Mouse (Mus musculus) bone marrow macrophage, adult 2 months (primary cell): Measurements from ENCODE around the gene B230104I21Rik. TPM values are rescaled to one million over a fixed set of nuclear protein-coding genes. Genes with fewer than 3 reads are reported as not detected.

Source experiments
- H3K27ac ChIP-seq: 2 replicates; pipeline ENCODE4 v1.5.1; 2012; ENCODE audit warnings: low read depth, low read length; ENCODE audit not compliant: insufficient read depth
- H3K4me1 ChIP-seq: 2 replicates; pipeline ENCODE4 v1.6.1; 2012; ENCODE audit warnings: low read length; ENCODE audit not compliant: control insufficient read depth, insufficient read depth
- H3K4me3 ChIP-seq: 2 replicates; pipeline ENCODE4 v1.5.1; 2012; ENCODE audit warnings: mild to moderate bottlenecking, low read length, moderate library complexity; ENCODE audit not compliant: insufficient read depth
- CTCF ChIP-seq: IDR thresholded peaks from 2 replicates; pipeline ENCODE4 v1.5.1; 2012; ENCODE audit warnings: low read depth, mild to moderate bottlenecking, low read length, moderate library complexity
- POLR2A ChIP-seq: IDR thresholded peaks from 2 replicates; pipeline ENCODE4 v1.6.1; 2012; ENCODE audit warnings: mild to moderate bottlenecking, low read depth, low read length, borderline replicate concordance
- polyA plus RNA-seq: library from polyadenylated mRNA; stranded (reverse); fragments of >200 nt; gene quantifications from 2 replicates; pipeline ENCODE4 v1.2.4, GENCODE M21; 2012; ENCODE audit not compliant: missing spikeins, insufficient read depth, insufficient read length

The B230104I21Rik gene
- polyA plus RNA-seq, 1 experiment: not detected

GRCm38 (mm10) chr4:154370841-154371240 is 34.9 kb downstream of the B230104I21Rik start:
- H3K27ac ChIP-seq: no peak overlapping the region
- no peaks in the 10 kb centered on the region for H3K4me1 ChIP-seq
- TF ChIP-seq POLR2A (no peak), CTCF (no peak)
- no peak overlapping the region for H3K4me3 ChIP-seq

- TF ChIP-seq CTCF (no peak), POLR2A (no peak)
- no peaks in the 10 kb centered on the region for H3K4me1 ChIP-seq
- no peak overlapping the region for H3K27ac ChIP-seq
- no peak overlapping the region for H3K4me3 ChIP-seq
Measured at GRCm38 (mm10) chr4:154371542-154372247, 35.8 kb downstream of the B230104I21Rik start.

GRCm38 (mm10) chr4:154375939-154376625 is 40.2 kb downstream of the B230104I21Rik start:
- TF ChIP-seq CTCF: no peak
- TF ChIP-seq POLR2A: no peak
- Histone ChIP-seq H3K4me3 (no peak overlapping the region), H3K4me1 (no peaks in the 10 kb centered on the region), H3K27ac (no peak overlapping the region)

- Histone ChIP-seq H3K27ac (no peak overlapping the region), H3K4me3 (no peak overlapping the region), H3K4me1 (no peaks in the 10 kb centered on the region)
- TF ChIP-seq CTCF: no peak
- no peak for TF ChIP-seq POLR2A
Measured at GRCm38 (mm10) chr4:154378876-154379275, 42.9 kb downstream of the B230104I21Rik start.

- H3K4me3 ChIP-seq: no peak overlapping the region
- no peaks in the 10 kb centered on the region for H3K4me1 ChIP-seq
- TF ChIP-seq CTCF: no peak
- TF ChIP-seq POLR2A: no peak
- no peak overlapping the region for H3K27ac ChIP-seq
Measured at GRCm38 (mm10) chr4:154385208-154385607, 49.3 kb downstream of the B230104I21Rik start.

GRCm38 (mm10) chr4:154385918-154386317 is 50.0 kb downstream of the B230104I21Rik start:
- Histone ChIP-seq H3K4me1 (no peaks in the 10 kb centered on the region), H3K4me3 (no peak overlapping the region)
- TF ChIP-seq POLR2A (no peak), CTCF (no peak)

GRCm38 (mm10) chr4:154386810-154387209 is 50.9 kb downstream of the B230104I21Rik start:
- Histone ChIP-seq H3K27ac (no peak overlapping the region), H3K4me1 (no peaks in the 10 kb centered on the region), H3K4me3 (no peak overlapping the region)
- TF ChIP-seq CTCF: no peak
- no peak for TF ChIP-seq POLR2A

More at GRCm38 (mm10) chr4:154385918-154386317, 50.0 kb downstream of the B230104I21Rik start:
- no peak overlapping the region for H3K27ac ChIP-seq

- TF ChIP-seq POLR2A (no peak), CTCF (no peak)
- H3K4me1 ChIP-seq: no peaks in the 10 kb centered on the region
- no peak overlapping the region for H3K27ac ChIP-seq
- H3K4me3 ChIP-seq: no peak overlapping the region
Measured at GRCm38 (mm10) chr4:154389641-154390040, 53.7 kb downstream of the B230104I21Rik start.

- TF ChIP-seq CTCF (no peak), POLR2A (no peak)
- Histone ChIP-seq H3K27ac (no peak overlapping the region), H3K4me1 (no peaks in the 10 kb centered on the region), H3K4me3 (no peak overlapping the region)
Measured at GRCm38 (mm10) chr4:154390333-154391080, 54.6 kb downstream of the B230104I21Rik start.

- H3K27ac ChIP-seq: no peak overlapping the region
- H3K4me1 ChIP-seq: no peaks in the 10 kb centered on the region
- no peak overlapping the region for H3K4me3 ChIP-seq
- TF ChIP-seq CTCF (no peak), POLR2A (no peak)
Measured at GRCm38 (mm10) chr4:154392641-154393040, 56.7 kb downstream of the B230104I21Rik start.
